9 mouse cellular contexts compared by ENCODE assay signal in the genomic region with DNA sequence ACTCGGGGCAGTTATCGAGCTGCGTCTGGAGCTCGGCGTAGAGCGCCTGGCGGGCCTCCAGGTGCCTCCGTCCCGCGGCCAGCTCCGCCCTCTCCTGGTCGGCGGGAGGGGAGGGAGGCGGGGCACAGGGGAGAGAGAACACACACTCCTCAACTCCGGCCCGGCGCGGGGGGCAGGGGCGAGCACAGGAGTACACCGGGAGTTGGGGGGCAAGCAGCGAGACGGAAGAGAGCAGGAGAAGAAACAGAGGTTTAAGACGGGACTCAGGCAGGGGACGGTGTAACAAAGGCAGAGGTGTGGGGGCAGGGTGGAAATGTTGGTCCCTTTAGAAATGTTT. TPM values are rescaled to one million over a fixed set of nuclear protein-coding genes. Genes with fewer than 3 reads are reported as not detected.
DNase-seq lines count a peak whose midpoint lies in the region; ATAC-seq and TF ChIP-seq lines count a peak whose summit lies in the region.
"Had no signal": no experiment of that assay in that cellular context is flagged by ENCODE, and none has a peak within 500 bp of the region (broad histone marks: within the 10 kb centered on the region; RNA-seq: fewer than 3 reads in every experiment).

No protein-coding gene starts in this region.

- H3K9ac ChIP-seq in forebrain, embryonic 12.5 days, result peak overlapping the region; percentile 61

- peak overlapping the region; percentile 73 for H3K4me2 ChIP-seq in forebrain, embryonic 12.5 days

- H3K4me3 ChIP-seq in left cerebral cortex, adult 2 months, result peak overlapping the region; percentile 20; the same call in 1 of the 2 replicates
- peak overlapping the region; percentile 39 for H3K4me3 ChIP-seq in forebrain, embryonic 12.5 days (replicated peaks)

- H3K4me1 ChIP-seq in forebrain, embryonic 12.5 days, result peaks cover 25% of the 10 kb centered on the region

- peak; percentile 83 for ATAC-seq in forebrain, embryonic 12.5 days (ENCODE audit: low FRiP score)
- ATAC-seq in megakaryocyte progenitor cell, adult 5-6 weeks (replicated peaks; ENCODE audit: poor library complexity), result peak; percentile 82
- no peak for ATAC-seq in inflammation-experienced regulatory T-cells, adult 6 months

- intact Hi-C loops in left cerebral cortex, adult 2 months (cut with DNase I), result no loop called here
- intact Hi-C loops in heart, postnatal 14 days (cut with DNase I), result loop anchor here (2.0 kb wide), 1 partner anchor 26 kb away; the partner anchor contains the start of gene Phldb1

- peaks cover 73% of the 10 kb centered on the region for H3K36me3 ChIP-seq in forebrain, embryonic 12.5 days (replicated peaks)
- no peaks in the 10 kb centered on the region for H3K36me3 ChIP-seq in splenic B cell, adult 2 months (ENCODE audit: control insufficient read depth, insufficient read depth, low read length, poor library complexity, severe bottlenecking)

- peaks cover 13% of the 10 kb centered on the region; the same call in 1 of the 2 replicates for H3K27me3 ChIP-seq in forebrain, embryonic 12.5 days
- H3K27me3 ChIP-seq in splenic B cell, adult 2 months (ENCODE audit: control insufficient read depth, insufficient read depth, low read length, poor library complexity, severe bottlenecking), result no peaks in the 10 kb centered on the region

- H3K9me3 ChIP-seq in forebrain, embryonic 12.5 days, result no peaks in the 10 kb centered on the region

- TF ChIP-seq CTCF in left cerebral cortex, adult 2 months (IDR thresholded peaks at IDR 0.05), result no peak; the same call in none of the 2 replicates

- 3% methylated on average over 24 of the region's 24 CpGs for WGBS in forebrain, embryonic 12.5 days

- peak in 1 of 2 experiments; percentile 52 for DNase-seq in left cerebral cortex, adult 2 months (ENCODE audit: extremely low spot score in 1 of 2, low spot score in 2 of 2)
- no peak for DNase-seq in left cerebral cortex, adult 11 months (ENCODE audit: low spot score)
- peak; percentile 87 to 89 for DNase-seq in heart, postnatal 14 days
- DNase-seq in kidney, postnatal 36 days, result peak; percentile 84 to 93
- DNase-seq in splenic B cell, adult 2 months (ENCODE audit: low read depth, low spot score), result peak; percentile 42

- no peak overlapping the region for H3K27ac ChIP-seq in left cerebral cortex, adult 2 months
- peak overlapping the region; percentile 50; the same call in 1 of the 2 replicates for H3K27ac ChIP-seq in forebrain, embryonic 12.5 days

RNA-seq across cellular contexts. Expression of gene Phldb1, which starts 26.6 kb away (rescaled TPM):
- total RNA-seq in left cerebral cortex, adult 2 months (2021), result 10 to 100 TPM; 62.0 to 75.6 TPM
- polyA plus RNA-seq in forebrain, embryonic 12.5 days (2016; fragmentation: Nextera tagmentation; extraction: Ambion mirVana), result 57.5 and 67.3 TPM in 2 replicates
- total RNA-seq in heart, postnatal 14 days (2021), result 100 to 1,000 TPM; 124 to 132 TPM
- 0.64 and 1.4 TPM in 2 replicates for total RNA-seq in megakaryocyte progenitor cell, adult 5-6 weeks (2015)
- total RNA-seq in megakaryocyte progenitor cell, adult 5-6 weeks (2017), result 2.7 and 5.7 TPM in 2 replicates
- polyA plus RNA-seq in inflammation-experienced regulatory T-cells, adult 6 months (2017; shearing (Covaris generic)), result under 1 TPM; 0.41 to 0.92 (median 0.58) TPM

RNA-seq across cellular contexts. Expression of gene Treh, which starts 35.4 kb away (rescaled TPM):
- total RNA-seq in left cerebral cortex, adult 2 months (2021), result under 1 TPM in 1 of 2 experiments, not detected in 1; 0.16 TPM
- not detected in 2 replicates for polyA plus RNA-seq in forebrain, embryonic 12.5 days (2016; fragmentation: Nextera tagmentation; extraction: Ambion mirVana)
- total RNA-seq in heart, postnatal 14 days (2021), result not detected
- total RNA-seq in megakaryocyte progenitor cell, adult 5-6 weeks (2015), result not detected in 2 replicates
- not detected in 2 replicates for total RNA-seq in megakaryocyte progenitor cell, adult 5-6 weeks (2017)
- polyA plus RNA-seq in inflammation-experienced regulatory T-cells, adult 6 months (2017; shearing (Covaris generic)), result not detected
- total RNA-seq: MEL had no signal

RNA-seq across cellular contexts. Expression of gene Arcn1, which starts 59.2 kb away (rescaled TPM):
- 100 to 1,000 TPM in 1 of 2 experiments, 10 to 100 TPM in 1; 78.3 to 102 TPM for total RNA-seq in left cerebral cortex, adult 2 months (2021)
- 167 and 170 TPM in 2 replicates for polyA plus RNA-seq in forebrain, embryonic 12.5 days (2016; fragmentation: Nextera tagmentation; extraction: Ambion mirVana)
- 10 to 100 TPM; 80.1 to 88.6 TPM for total RNA-seq in heart, postnatal 14 days (2021)
- 169 and 181 TPM in 2 replicates for total RNA-seq in megakaryocyte progenitor cell, adult 5-6 weeks (2015)
- 163 and 188 TPM in 2 replicates for total RNA-seq in megakaryocyte progenitor cell, adult 5-6 weeks (2017)
- 100 to 1,000 TPM in 1 of 3 experiments, 10 to 100 TPM in 2; 64.6 to 101 (median 67.3) TPM for polyA plus RNA-seq in inflammation-experienced regulatory T-cells, adult 6 months (2017; shearing (Covaris generic))

RNA-seq across cellular contexts. Expression of gene Ift46, which starts 59.3 kb away (rescaled TPM):
- 10 to 100 TPM; 60.7 to 67.5 TPM for total RNA-seq in left cerebral cortex, adult 2 months (2021)
- 124 and 130 TPM in 2 replicates for polyA plus RNA-seq in forebrain, embryonic 12.5 days (2016; fragmentation: Nextera tagmentation; extraction: Ambion mirVana)
- 10 to 100 TPM; 32.7 to 41.8 TPM for total RNA-seq in heart, postnatal 14 days (2021)
- total RNA-seq in megakaryocyte progenitor cell, adult 5-6 weeks (2015), result 33.3 and 34.0 TPM in 2 replicates
- 25.9 and 38.9 TPM in 2 replicates for total RNA-seq in megakaryocyte progenitor cell, adult 5-6 weeks (2017)
- polyA plus RNA-seq in inflammation-experienced regulatory T-cells, adult 6 months (2017; shearing (Covaris generic)), result 10 to 100 TPM; 43.4 to 67.5 (median 47.3) TPM

Comparison
In these comparisons a context has a peak if more than half of its experiments do, and no peak if none do; other contexts are left out.
1. RNA of gene Phldb1, which starts 26.6 kb away (total RNA-seq): 124 to 132 TPM in heart, postnatal 14 days and 62.0 to 75.6 TPM in left cerebral cortex, adult 2 months; 0.64 to 5.7 TPM in megakaryocyte progenitor cell, adult 5-6 weeks; every median in the first group is over 4 times any median in the second.